Mouse (Mus musculus) myocyte (in vitro differentiated cells): ENCODE measurements around the gene Slc38a2. TPM values are rescaled to one million over a fixed set of nuclear protein-coding genes. Genes with fewer than 3 reads are reported as not detected.
A peak's percentile ranks its signal among the peaks of the same experiment; 100 is the strongest.

Experiments used
- H3K27me3 ChIP-seq: one replicate; pipeline ENCODE4 v1.6.1; 2011; ENCODE audit not compliant: control insufficient read depth, insufficient read depth, insufficient read length
- H3K36me3 ChIP-seq: one replicate; pipeline ENCODE4 v1.6.1; 2011; ENCODE audit not compliant: control insufficient read depth, insufficient read depth
- H3K4me2 ChIP-seq: one replicate; pipeline ENCODE4 v1.6.1; 2011; ENCODE audit warnings: low read depth, control low read depth
- H3K4me3 ChIP-seq: one replicate; pipeline ENCODE4 v1.5.1; 2011; ENCODE audit warnings: mild to moderate bottlenecking, control low read depth, moderate library complexity
- H3K79me2 ChIP-seq: one replicate; pipeline ENCODE4 v1.6.1; 2011; ENCODE audit not compliant: control insufficient read depth, insufficient read depth
- H3ac ChIP-seq: one replicate; pipeline ENCODE4 v1.6.1; 2011; ENCODE audit not compliant: control insufficient read depth, insufficient read length
- CEBPB ChIP-seq: IDR thresholded peaks from 2 replicates; pipeline ENCODE4 v1.6.1; 2011; ENCODE audit warnings: mild to moderate bottlenecking, moderate library complexity; ENCODE audit not compliant: poor library complexity, insufficient read depth, severe bottlenecking
- E2F4 ChIP-seq: IDR thresholded peaks from one replicate; pipeline ENCODE4 v1.6.1; 2011; ENCODE audit warnings: mild to moderate bottlenecking, control low read depth, moderate library complexity; ENCODE audit not compliant: insufficient read depth
- MAX ChIP-seq: IDR thresholded peaks from one replicate; pipeline ENCODE4 v1.6.1; 2011; ENCODE audit warnings: low read depth, mild to moderate bottlenecking, control low read depth
- MYOD1 ChIP-seq, 3 experiments: IDR thresholded peaks; one replicate each; pipeline ENCODE4 v1.6.1; 2011; ENCODE audit warnings: control low read depth in 2 of 3, low read depth in 2 of 3, mild to moderate bottlenecking in 2 of 3, moderate library complexity in 1 of 3; ENCODE audit not compliant: insufficient read length in 2 of 3, control insufficient read depth in 1 of 3
- MYOG ChIP-seq, 3 experiments: IDR thresholded peaks; one replicate each; pipeline ENCODE4 v1.6.1; 2011; ENCODE audit warnings: control low read depth in 2 of 3, low read depth in 2 of 3, mild to moderate bottlenecking in 2 of 3; ENCODE audit not compliant: insufficient read length in 2 of 3, control insufficient read depth in 1 of 3, insufficient read depth in 1 of 3
- POLR2A ChIP-seq: IDR thresholded peaks from one replicate; pipeline ENCODE4 v1.6.1; 2011; ENCODE audit warnings: low read depth, mild to moderate bottlenecking, control low read depth, moderate library complexity; ENCODE audit not compliant: insufficient read length
- POLR2AphosphoS2 ChIP-seq: IDR thresholded peaks from one replicate; pipeline ENCODE4 v1.6.1; 2011; ENCODE audit warnings: low read depth, control low read depth; ENCODE audit not compliant: insufficient read length
- REST ChIP-seq: IDR thresholded peaks from one replicate; pipeline ENCODE4 v1.6.1; 2011; ENCODE audit warnings: mild to moderate bottlenecking, control low read depth, moderate library complexity; ENCODE audit not compliant: insufficient read depth, insufficient read length
- SRF ChIP-seq: IDR thresholded peaks from one replicate; pipeline ENCODE4 v1.6.1; 2011; ENCODE audit warnings: low read depth; ENCODE audit not compliant: control insufficient read depth, insufficient read length
- TCF12 ChIP-seq: IDR thresholded peaks from one replicate; pipeline ENCODE4 v1.6.1; 2011; ENCODE audit warnings: mild to moderate bottlenecking, control low read depth; ENCODE audit not compliant: poor library complexity, insufficient read depth, severe bottlenecking
- TCF3 ChIP-seq: IDR thresholded peaks from one replicate; pipeline ENCODE4 v1.6.1; 2011; ENCODE audit warnings: low read depth, control low read depth; ENCODE audit not compliant: insufficient read length
- USF1 ChIP-seq: IDR thresholded peaks from one replicate; pipeline ENCODE4 v1.6.1; 2011; ENCODE audit warnings: low read depth, mild to moderate bottlenecking, control low read depth, moderate library complexity
- polyA plus RNA-seq: library from polyadenylated mRNA; unstranded; fragments of >200 nt; fragmentation: generic; extraction: Trizol; gene quantifications from one replicate; pipeline ENCODE4 v1.2.1, GENCODE M21; 2012; ENCODE audit warnings: missing spikeins

Gene Slc38a2
- polyA plus RNA-seq, 1 experiment: 95.0 TPM

- H3K36me3 ChIP-seq: no peaks in the 10 kb centered on the region
- no peaks in the 10 kb centered on the region for H3K27me3 ChIP-seq
- H3K4me3 ChIP-seq: peak overlapping the region; percentile 83
- H3K4me2 ChIP-seq: peak overlapping the region; percentile 81
- TF ChIP-seq POLR2A: no peak
- no peak for TF ChIP-seq MAX
- TF ChIP-seq POLR2AphosphoS2: no peak
- TF ChIP-seq USF1: no peak
- peaks cover 63% of the 10 kb centered on the region for H3K79me2 ChIP-seq
- H3ac ChIP-seq: peak overlapping the region; percentile 78
Observed at GRCm38 (mm10) chr15:96640291-96640985, 59.1 kb downstream of the Slc38a2 start.

- H3K36me3 ChIP-seq: no peaks in the 10 kb centered on the region
- H3K79me2 ChIP-seq: peaks cover 70% of the 10 kb centered on the region
- no peaks in the 10 kb centered on the region for H3K27me3 ChIP-seq
- peak overlapping the region; percentile 81 for H3K4me2 ChIP-seq
- no peak for TF ChIP-seq MYOG (IDR thresholded peaks at IDR 0.05; ENCODE audit: control insufficient read depth in 1 of 3, insufficient read depth in 1 of 3, insufficient read length in 2 of 3, low read depth in 2 of 3)
- no peak for TF ChIP-seq CEBPB
- TF ChIP-seq SRF: no peak
- TF ChIP-seq E2F4: no peak
- H3K4me3 ChIP-seq: peak overlapping the region; percentile 83
- H3ac ChIP-seq: no peak overlapping the region
Observed at GRCm38 (mm10) chr15:96639630-96640029, 59.9 kb downstream of the Slc38a2 start.

GRCm38 (mm10) chr15:96638656-96639055, 60.9 kb downstream of the Slc38a2 start:
- TF ChIP-seq SRF (no peak), MYOG (IDR thresholded peaks at IDR 0.05; ENCODE audit: control insufficient read depth in 1 of 3, insufficient read depth in 1 of 3, insufficient read length in 2 of 3, low read depth in 2 of 3) (no peak), TCF12 (no peak), TCF3 (no peak), REST (no peak), MYOD1 (IDR thresholded peaks at IDR 0.05; ENCODE audit: control insufficient read depth in 1 of 3, insufficient read length in 2 of 3, low read depth in 2 of 3) (no peak), CEBPB (no peak)
- no peaks in the 10 kb centered on the region for H3K27me3 ChIP-seq
- H3K4me2 ChIP-seq: peak overlapping the region; percentile 81
- H3ac ChIP-seq: no peak overlapping the region
- peaks cover 76% of the 10 kb centered on the region for H3K79me2 ChIP-seq
- peak overlapping the region; percentile 83 for H3K4me3 ChIP-seq
- no peaks in the 10 kb centered on the region for H3K36me3 ChIP-seq

DNA sequence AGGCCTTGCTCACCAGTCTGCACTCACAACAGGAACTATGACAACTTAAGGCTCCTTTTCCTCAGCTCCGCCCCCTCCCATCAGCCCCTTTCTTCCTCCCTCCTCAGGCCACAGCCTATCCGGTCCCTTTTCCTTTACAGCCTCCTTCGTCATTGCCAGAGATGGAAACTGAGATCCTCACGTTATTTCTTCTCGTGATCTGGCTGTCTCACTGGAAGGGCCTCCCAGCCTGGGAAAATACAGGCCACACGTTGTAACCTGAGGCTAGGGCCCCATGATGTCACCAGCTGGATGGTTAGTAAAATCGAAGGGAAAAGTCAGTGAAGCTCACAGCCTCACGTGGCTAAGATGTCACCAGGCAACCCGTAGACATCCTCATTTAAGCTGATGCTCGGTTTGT, 61.4 kb downstream of the Slc38a2 start:
- peaks cover 80% of the 10 kb centered on the region for H3K79me2 ChIP-seq
- TF ChIP-seq MAX: no peak
- no peak for TF ChIP-seq POLR2AphosphoS2
- TF ChIP-seq E2F4: no peak
- no peak for TF ChIP-seq REST
- no peak for TF ChIP-seq POLR2A
- TF ChIP-seq USF1: peak; percentile 78
- TF ChIP-seq SRF: no peak
- no peak for TF ChIP-seq TCF3
- TF ChIP-seq TCF12: no peak
- TF ChIP-seq MYOD1 (IDR thresholded peaks at IDR 0.05; ENCODE audit: control insufficient read depth in 1 of 3, insufficient read length in 2 of 3, low read depth in 2 of 3): no peak
- TF ChIP-seq MYOG (IDR thresholded peaks at IDR 0.05; ENCODE audit: control insufficient read depth in 1 of 3, insufficient read depth in 1 of 3, insufficient read length in 2 of 3, low read depth in 2 of 3): no peak
- 0 out of 2 replicates have a peak, but pooled peaks have one; percentile 0 for TF ChIP-seq CEBPB
- H3ac ChIP-seq: no peak overlapping the region
- H3K36me3 ChIP-seq: no peaks in the 10 kb centered on the region
- H3K4me3 ChIP-seq: peak overlapping the region; percentile 83
- no peaks in the 10 kb centered on the region for H3K27me3 ChIP-seq
- peak overlapping the region; percentile 81 for H3K4me2 ChIP-seq

Other genes with a start within 250 kb of the Slc38a2 start
- gene Scaf11, start 238.9 kb downstream of the Slc38a2 start, polyA plus RNA-seq: 21.6 TPM
- gene Slc38a1, start 56.8 kb downstream of the Slc38a2 start, polyA plus RNA-seq: 28.5 TPM